Mouse (Mus musculus) left cerebral cortex, adult 18-20 months (tissue): ENCODE data around the gene Spink4. TPM values are rescaled to one million over a fixed set of nuclear protein-coding genes. Genes with fewer than 3 reads are reported as not detected.
"Not testable (repeated sequence)": the region's sequence is repeated elsewhere in the genome, so short reads cannot be mapped to it uniquely, and the experiment has no call there.

Experiments used
- DNase-seq, 2 experiments: peaks; one replicate each; pipeline ENCODE4 v3.0.0; 2021 to 2022; ENCODE audit warnings: low spot score in 2 of 2, mixed read lengths in 1 of 2
- total RNA-seq, 2 experiments: library from RNA; stranded (reverse); gene quantifications; 2 replicates each; pipeline ENCODE4 v1.2.3; 2021

Gene Spink4
- total RNA-seq, 2 experiments from 2014 or later: not detected

GRCm38 (mm10) chr4:40900071-40900470, 19.8 kb upstream of the Spink4 start:
- no peak for DNase-seq

GRCm38 (mm10) chr4:40900612-40901011, 19.2 kb upstream of the Spink4 start:
- no peak for DNase-seq

- no peak for DNase-seq
These were observed 13.6 kb upstream of the Spink4 start for GRCm38 (mm10) chr4:40906298-40906697.

GRCm38 (mm10) chr4:40908261-40908969, 11.4 kb upstream of the Spink4 start:
- DNase-seq: no peak

GRCm38 (mm10) chr4:40914287-40914867, 5.5 kb upstream of the Spink4 start:
- DNase-seq: no peak

GRCm38 (mm10) chr4:40915947-40916346, 3.9 kb upstream of the Spink4 start:
- DNase-seq: no peak

GRCm38 (mm10) chr4:40916592-40917155, 3.2 kb upstream of the Spink4 start:
- no peak for DNase-seq

- DNase-seq: peak in 1 of 2 experiments; percentile 30
These were observed 724 bp downstream of the Spink4 start for GRCm38 (mm10) chr4:40920576-40920975.

GRCm38 (mm10) chr4:40921288-40921687, 1.4 kb downstream of the Spink4 start:
- DNase-seq: no peak

GRCm38 (mm10) chr4:40923087-40923651, 3.3 kb downstream of the Spink4 start:
- no peak for DNase-seq

- no peak for DNase-seq
These were observed 5.7 kb downstream of the Spink4 start for GRCm38 (mm10) chr4:40925568-40925967.

GRCm38 (mm10) chr4:40929046-40929445, 9.2 kb downstream of the Spink4 start:
- DNase-seq: no peak

GRCm38 (mm10) chr4:40933694-40934093, 13.8 kb downstream of the Spink4 start:
- no peak for DNase-seq

GRCm38 (mm10) chr4:40934369-40934768, 14.5 kb downstream of the Spink4 start:
- not testable (repeated sequence) for DNase-seq

GRCm38 (mm10) chr4:40936175-40936839, 16.5 kb downstream of the Spink4 start:
- DNase-seq: peak; percentile 12 to 27

- no peak for DNase-seq
These were observed 18.9 kb downstream of the Spink4 start for GRCm38 (mm10) chr4:40938793-40939192.

GRCm38 (mm10) chr4:40943651-40944050, 23.8 kb downstream of the Spink4 start:
- DNase-seq: no peak

- DNase-seq: no peak
These were observed 26.8 kb downstream of the Spink4 start for GRCm38 (mm10) chr4:40946516-40947121.

GRCm38 (mm10) chr4:40947565-40948159, 27.8 kb downstream of the Spink4 start:
- DNase-seq: no peak

- DNase-seq: peak; percentile 98
These were observed 28.4 kb downstream of the Spink4 start, which contains the start of the genes Bag1 and Chmp5 for GRCm38 (mm10) chr4:40948160-40948708. TSS of gene Bag1 (minus strand) at chr4:40948294. TSS of gene Chmp5 (plus strand) at chr4:40948407.
